Mouse (Mus musculus) thymus, adult 18-20 months (tissue): ENCODE results near the gene Mroh2a.

Source experiments
- DNase-seq, 2 experiments: peaks; one replicate each; pipeline ENCODE4 v3.0.0; 2022; ENCODE audit warnings: mixed read lengths in 2 of 2

Gene Mroh2a

DNA sequence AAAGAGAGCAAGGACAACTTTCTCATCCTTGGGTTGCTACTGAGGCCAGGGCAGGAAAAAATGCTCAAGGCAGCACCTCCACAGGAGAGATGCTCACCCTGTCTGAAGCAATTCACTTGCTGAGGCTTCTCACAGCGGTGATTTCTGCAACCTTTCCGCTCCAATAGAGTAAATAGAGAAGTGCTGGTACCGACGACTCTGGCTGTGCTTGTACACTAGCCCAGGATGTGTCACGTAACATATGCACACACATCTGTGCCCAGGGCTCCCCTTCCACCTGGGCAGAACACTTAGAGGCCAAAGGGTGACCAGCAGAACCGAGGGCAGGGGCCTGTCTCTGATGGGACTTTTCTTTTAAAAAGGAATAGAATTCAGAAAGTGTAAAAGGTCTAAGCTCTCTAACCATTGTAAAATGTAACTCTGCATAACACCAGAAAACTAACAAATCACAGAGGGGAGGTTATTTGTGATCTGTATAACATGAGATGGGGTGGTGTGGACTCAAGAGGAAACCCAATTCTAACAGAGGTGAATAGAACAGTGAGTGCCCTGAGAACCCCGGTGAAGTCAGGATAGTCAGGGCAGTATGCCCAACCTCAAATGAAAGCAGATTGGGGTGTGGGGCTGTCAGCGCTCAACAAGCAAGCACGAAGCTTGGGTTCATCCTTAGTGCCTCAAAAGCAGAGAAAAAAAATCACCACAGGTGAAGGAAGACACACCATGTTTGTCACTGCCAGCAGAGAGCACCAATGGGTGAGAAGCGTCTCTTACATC is 34.0 kb downstream of the Mroh2a start:
- no peak for DNase-seq

DNA sequence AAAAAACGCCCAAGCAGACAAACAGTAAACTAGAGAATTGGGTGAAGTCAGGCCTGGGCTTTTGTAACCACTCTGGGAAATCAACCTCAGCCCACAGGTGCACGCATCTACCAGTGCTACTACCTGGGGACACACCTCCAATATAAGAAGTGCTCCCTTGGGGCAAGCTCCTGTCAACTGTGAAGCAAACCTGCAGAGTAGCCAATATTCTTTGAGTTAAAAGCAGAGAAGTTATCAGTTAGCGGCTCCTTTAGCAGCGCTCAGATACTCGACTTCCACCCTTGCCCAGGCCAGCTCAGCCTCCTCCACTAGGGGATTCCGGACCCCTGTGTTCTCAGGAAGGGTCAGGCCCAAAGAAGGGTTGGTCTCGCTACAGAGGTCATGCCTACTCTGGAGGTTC is 34.9 kb downstream of the Mroh2a start:
- no peak for DNase-seq

DNA sequence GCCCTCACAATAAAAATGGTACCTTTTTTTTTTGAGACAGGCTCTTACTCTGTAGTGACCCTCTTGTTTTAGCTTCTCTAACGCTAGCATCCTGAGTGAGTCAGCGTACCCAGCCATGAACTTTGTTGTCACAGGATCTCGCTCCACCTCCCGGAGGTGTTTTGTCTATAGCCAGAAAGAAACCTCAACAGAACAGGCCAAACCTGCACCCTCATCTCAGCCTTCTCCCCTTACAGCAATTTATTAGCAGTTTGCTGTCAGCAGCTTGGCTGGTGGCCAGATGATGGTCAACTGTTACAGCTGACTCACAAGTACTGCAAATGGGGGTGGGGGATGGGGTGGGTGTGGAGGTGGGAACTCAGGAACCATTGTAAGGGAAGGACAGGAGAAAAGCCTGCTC is 35.5 kb downstream of the Mroh2a start:
- peak in 1 of 2 experiments; percentile 25 for DNase-seq

DNA sequence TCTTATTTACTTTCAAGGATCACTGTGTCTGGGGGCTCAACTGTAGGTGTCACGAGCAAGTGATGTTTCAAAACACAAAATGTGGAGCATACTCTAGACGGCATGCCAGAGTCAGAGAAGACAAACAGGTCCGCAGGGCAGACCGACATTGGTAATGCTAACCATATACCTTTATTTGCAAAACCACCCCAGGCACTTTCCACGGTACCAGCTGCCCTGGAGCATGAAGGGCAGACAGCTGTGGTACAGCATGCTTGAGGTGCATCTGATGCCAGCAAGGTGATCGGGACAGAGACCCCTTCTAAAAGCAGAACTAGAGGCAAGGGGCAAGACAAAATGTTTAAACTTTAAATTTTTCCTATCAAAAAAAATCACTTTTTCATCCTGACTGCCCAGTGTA is 36.2 kb downstream of the Mroh2a start:
- DNase-seq: no peak

DNA sequence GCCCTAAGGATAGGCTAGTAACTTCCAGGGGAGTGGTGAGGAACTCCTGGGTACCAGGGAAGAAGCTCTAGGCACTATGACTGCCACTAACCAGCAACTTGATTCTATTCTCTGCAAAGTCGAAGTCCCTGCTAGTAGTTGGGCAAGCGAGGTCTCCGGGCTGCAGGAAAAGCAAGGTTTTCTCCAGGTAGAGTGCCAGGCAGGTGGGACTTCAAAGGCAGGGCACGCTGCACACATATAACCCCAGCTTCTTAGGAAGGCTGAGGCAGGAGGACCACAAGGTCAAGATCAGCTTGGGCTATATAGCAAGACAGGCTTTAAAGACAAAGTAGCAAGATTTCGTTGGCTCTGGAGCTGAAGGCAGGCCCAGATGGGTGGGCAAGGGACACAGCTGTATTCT is 37.0 kb downstream of the Mroh2a start:
- peak in 1 of 2 experiments; percentile 21 for DNase-seq

DNA sequence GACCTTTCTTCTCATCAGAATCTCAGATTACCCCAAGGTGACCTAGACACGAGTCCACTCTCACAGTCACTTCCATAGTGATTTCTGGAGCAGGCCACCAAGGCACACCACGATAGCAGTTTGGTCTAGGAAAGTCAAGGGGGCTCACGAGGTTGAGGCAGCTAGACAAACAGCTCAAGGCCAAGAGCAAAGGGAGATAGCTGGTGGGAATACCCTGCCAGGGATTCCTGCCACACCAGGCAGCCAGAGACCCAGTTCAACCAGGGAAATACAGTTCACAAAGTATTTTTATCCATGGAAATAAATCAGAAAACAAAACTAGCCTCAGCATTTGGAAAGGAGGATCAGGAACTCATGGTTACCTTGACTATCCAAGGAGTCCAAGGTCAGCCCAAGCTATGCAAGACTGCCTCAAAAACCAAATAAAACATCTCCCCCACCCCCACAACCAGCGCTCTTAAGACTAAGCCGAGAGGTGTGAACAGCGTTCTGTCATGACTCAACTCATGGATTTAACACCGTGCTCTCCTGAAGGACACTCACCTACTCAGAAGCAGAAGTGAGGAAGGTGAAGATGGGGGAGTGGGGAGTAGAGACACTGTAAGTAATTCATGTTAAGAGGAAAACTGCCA is 37.6 kb downstream of the Mroh2a start:
- DNase-seq: no peak

DNA sequence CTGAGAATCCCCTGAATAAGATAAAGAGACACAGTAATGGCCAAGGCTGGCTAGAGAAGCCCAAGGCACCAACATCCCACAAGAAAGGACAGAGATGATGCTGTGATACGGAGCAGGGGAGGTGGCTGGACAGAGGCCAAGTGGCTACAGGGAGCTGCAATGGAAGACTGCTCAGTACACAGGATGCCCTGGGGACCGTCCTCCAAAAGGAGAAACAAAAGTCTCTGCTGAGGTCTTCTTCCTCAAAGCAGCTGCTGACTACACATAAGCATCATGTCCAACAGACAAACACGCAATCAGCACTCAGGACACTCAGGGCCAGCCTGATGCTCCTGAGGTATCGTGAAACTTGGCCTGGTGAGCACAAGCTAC is 38.1 kb downstream of the Mroh2a start:
- no peak for DNase-seq

DNA sequence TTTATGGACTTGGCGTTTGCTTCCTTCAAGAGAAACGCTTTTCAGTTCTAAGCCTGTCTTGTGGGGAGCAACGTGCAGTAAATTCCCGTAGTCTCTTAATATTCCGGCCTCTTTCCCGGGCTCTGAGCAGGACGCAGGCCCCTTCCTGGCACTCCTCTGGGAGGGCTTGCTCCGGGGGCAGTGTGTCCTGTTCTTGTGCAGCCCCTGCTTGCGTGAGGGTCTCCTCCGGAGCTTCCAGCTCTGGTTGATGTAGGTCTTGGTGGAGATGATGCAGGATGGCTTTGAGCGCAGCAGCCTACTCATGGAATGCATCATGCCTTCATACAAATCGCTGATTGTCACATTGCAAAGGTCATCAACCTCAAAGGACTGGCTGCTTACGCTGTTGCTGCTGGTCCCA is 39.3 kb downstream of the Mroh2a start:
- DNase-seq: peak in 1 of 2 experiments; percentile 17

DNA sequence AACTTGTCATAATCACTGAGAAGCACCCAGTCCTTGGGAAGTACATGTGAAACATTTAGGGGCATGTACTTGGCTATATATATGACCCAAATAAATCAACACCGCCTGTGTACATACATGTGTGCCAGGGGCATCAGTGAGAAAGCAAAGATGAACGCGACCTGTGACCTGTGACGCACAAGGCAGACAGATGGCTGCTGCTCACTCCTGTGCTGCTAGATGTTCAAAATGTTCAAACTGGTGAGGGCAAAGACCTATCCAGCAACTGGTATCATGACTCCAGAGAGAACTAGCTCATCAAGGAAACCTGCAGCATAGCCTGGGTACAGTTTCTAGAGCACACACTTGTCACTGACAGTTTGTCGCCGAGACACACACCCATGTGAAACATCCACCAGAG is 40.7 kb downstream of the Mroh2a start:
- peak in 1 of 2 experiments; percentile 3 for DNase-seq

DNA sequence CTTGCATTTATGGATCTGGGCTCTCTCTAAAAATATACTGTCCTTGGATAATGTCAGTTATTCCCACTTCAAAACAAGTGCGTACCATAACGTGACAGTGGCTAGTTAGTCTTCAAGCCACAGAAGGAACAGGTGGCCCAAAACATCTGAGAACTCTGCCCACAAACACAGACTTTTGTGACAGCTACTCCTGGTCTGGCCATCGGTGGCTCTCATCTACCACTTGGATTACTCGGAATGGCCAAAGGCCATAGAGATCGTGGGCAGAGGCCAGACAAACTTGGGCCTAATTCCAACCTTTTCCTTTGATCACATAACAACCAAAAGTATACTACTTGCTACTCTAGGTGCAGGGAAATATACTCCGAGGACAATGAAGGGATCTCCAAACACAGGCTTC is 41.3 kb downstream of the Mroh2a start:
- peak in 1 of 2 experiments; percentile 25 for DNase-seq

DNA sequence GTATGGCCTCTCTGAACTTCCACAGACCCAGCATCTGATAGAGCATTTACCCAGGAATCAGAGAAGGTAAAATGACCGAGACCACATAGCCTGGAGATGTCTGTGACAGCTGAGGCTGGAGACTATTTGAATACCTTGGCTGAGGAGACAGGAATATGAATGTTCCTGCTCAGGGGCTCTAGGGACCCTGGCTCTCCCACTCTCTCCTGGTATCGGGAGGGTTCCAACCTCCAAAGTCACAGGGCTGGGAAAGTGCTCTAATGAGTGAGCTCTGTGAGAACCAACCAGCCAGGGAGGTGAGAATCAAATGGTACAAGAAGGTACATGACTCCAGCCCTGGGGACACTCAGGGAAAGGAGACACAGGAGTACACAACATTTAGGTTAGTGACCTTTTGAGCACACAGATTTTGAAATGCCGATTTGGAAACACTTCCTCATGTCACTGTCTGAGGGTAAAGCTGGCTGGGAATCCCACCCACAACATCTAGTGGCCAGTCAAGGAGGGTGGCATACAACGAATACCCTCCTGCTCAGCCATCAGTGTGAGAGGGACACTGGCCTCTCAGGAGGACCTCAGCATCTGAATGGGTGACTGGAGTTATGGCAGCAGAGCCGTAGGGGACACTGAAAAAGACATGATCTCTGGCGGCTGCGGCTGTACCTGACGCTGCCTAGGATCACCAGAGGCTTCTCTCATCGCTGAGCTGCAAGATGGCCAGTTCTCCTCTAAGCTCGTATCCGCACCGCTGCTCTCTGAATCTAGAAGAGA is 42.9 kb downstream of the Mroh2a start:
- peak; percentile 7 to 10 for DNase-seq

DNA sequence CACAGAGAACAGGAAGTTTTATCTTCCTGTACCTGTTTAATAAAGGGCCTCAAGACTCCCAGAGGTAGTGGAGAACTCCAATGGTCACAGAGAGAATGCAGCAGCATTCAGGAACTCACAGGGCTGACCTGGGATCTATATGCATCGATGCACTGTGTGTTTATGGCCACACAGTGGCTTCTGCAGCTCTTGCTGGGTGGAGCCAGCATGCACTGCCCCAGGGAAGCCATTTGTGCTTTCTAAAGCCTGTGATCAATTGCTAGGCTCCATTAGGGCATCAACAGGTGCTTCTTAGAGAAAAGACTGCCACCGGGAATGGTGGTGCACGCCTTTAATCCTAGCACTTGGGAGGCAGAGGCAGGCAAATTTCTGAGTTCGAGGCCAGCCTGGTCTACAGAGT is 46.1 kb downstream of the Mroh2a start:
- DNase-seq: peak in 1 of 2 experiments; percentile 17

DNA sequence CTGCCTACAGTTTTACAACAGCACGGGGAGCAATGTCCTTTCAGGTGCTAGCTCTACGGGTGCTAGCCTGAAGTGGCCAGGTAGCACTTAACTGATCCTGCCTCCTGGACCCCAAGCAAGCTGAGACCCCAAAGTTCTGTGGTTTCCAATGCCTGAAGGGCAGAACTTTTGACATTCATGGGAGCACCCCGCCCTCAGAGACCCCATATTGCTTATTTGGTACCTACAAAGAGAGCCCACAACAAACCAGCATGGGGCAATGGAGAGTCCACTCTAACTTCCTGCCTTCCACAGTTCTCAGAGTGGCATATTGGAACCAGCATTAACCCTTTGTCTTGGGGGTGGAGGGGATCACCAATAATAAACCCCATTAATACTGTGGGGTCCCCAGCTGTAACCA is 46.5 kb downstream of the Mroh2a start:
- peak in 1 of 2 experiments; percentile 13 for DNase-seq

DNA sequence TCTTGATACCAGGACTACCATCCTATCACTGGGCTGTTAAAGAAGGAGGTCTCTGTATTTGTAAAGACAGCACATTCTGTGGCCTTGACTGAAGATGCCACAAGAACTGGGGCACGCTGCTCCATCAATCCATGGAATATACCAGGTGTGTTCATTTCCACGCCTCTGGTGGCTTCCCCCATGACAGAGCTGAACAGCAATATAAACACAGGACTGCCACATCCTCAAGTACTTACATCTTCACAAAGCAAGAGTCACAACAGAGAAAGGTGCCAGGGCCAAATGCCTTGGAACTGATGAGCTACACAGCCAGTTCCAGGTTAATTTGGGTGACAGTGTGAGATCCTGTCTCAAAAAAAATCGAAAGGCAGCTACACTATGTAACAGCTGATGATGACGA is 47.0 kb downstream of the Mroh2a start:
- peak in 1 of 2 experiments; percentile 7 for DNase-seq

DNA sequence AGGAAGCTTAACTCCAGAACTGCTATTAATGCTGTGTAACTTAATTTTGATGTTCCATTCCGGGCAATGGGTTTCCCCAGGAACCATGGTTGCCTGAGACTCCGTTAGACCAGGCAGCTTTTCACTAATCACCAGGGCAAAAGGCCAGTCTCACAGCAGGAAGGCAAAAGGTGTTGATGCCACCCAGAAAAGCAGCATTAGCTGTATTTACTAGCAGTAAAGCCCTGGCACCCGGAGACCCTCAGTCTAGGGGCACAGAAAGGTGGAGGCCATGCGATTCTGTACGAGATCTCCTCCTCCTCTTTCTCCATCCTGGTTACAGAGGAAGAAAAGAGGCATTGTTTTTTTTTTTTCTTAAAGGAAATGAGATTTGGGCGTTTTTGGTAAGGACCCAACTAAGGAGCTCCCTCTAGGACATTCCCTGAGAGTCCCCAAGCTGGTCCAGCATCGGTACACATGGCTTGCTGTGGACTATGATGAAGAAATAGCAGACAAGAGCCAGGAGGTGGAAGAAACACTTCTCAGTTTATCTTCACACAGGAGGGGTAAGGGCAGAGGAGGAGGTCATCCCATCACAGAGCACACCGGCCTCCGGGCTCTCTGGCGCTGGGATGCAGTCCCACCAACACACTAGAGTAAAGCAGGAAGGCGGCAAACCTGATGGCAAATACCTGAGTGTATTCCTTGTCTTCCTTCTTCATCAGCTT is 47.7 kb downstream of the Mroh2a start:
- DNase-seq: peak in 1 of 2 experiments; percentile 12

DNA sequence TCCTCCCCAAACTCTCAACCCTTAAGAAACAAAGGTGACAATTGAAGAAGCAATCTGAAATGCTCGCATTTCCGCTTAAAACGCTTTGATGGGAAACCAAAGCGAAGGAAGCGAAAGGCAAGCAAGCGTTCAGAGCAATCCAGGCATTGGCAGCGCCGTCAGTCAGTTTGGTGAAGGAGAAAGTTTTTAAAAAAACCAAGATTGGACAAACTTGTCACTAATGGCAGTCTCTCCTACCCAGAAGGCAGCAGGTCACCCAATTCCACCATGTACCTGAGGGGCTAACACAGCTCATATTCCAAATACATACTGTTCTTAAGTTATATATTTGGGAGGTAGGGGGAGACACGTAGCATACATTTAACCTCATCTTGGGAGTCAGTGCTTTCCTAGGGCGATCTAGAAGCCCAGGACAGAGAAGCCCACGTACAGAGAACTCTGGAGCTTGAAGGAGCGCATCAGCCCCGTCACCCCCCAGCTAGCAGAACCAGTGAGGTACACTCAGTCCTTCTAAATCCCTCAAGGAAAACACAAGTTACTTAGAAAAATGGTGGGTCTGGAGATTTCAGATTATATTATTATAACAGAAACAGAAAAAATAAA is 48.4 kb downstream of the Mroh2a start:
- no peak for DNase-seq

DNA sequence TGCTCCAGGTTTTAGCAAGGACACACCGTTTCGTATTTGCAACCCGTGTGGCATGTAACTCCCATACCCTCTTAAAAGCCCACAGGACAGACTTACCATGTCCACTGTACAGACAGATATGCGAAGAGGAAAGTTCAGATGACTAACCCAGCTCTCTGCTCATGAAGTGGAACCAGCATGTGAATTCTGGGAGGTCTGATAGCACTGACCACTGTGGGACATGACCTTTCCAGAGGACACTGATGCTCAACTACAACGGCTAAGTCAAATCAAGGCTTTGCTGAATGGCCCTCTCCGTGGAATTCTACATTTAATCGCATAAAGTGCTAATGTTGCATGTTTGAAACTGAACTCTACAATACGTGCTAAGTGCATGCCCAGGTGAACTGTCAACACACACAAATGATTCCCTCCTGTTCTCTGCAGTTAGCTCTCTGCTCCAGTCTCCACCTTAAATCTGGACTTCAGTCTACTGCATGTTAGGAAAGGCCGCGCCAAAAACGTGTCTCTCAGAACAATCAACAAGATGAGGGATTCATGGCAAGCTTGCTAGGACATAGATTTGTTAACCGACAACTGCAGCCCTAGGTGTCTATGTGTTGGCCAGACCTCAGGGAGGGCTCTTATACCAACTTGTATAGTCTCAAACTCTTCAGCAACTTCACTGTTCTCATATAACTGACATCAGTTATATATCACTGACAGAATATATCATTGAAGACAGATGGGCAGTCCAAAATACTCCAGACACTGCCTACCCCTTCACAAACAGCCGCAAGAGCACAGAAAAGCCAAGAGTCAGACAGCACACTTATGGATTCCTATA is 49.1 kb downstream of the Mroh2a start:
- no peak for DNase-seq

DNA sequence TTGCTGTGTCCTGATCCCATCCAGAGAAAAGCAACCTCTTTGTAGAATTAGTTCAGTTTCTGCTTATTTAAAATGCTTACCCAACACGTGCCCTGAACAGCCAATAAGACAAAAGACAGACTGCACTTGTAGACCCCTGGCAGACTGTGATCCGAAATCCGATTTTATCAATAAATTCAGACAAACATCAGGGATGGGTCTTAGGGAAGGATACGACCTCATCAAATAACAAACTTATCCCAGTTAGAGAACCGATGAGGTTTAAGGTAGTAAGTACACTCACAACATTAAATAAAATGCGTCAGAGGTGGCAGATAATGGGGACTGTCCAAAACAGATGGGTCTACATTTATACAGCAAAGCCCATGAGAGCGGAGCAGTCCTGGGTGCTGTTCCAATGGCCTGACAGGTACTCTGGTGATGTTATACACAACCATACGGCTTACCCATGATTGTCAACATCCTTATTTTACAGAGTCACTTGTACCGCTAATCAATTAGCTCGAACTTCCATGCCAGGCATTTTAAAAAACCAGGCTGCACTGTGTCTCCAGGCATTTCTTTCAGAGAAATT is 49.8 kb downstream of the Mroh2a start:
- no peak for DNase-seq

DNA sequence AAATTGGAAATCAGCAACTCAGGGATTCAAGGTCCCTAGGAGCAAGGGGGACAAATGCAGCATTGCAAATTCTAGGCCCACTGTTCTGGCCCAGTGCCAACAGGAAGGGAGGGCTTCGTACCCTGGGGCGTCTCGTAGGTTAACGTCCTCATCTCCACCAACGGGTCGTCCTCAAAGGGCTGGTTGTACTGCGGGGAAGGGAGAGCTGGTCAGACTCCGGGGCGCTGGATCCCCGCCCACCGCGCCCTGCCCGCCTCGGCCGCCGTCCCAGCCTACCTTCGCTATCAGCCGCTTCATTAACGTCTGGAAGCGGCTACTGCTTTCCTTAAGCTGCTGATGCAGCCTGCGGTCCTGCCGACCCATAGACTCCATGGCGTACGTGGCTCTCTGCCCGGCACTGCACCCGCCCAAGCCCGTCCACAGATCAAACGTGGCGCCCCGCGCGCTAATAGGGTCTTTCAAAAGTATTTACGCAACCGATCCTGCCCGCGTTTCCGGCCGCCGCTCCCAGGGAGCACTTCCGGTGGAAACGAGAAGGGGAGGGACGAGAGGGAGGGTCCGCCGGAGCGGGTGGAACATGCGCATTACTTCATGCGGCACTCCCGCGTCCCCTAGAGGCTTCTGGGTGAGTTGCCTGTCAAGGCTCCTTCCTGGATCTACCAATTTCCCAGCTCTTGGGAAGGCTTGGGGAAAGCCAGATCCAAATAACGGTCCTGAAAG is 50.5 kb downstream of the Mroh2a start, which contains the start of the genes Hjurp and Trpm8:
Gene Hjurp (minus strand): TSS at position 536 of the 720 bp plus-strand sequence.
Gene Trpm8 (plus strand): TSS at position 564 of the 720 bp plus-strand sequence.
- peak; percentile 100 for DNase-seq

DNA sequence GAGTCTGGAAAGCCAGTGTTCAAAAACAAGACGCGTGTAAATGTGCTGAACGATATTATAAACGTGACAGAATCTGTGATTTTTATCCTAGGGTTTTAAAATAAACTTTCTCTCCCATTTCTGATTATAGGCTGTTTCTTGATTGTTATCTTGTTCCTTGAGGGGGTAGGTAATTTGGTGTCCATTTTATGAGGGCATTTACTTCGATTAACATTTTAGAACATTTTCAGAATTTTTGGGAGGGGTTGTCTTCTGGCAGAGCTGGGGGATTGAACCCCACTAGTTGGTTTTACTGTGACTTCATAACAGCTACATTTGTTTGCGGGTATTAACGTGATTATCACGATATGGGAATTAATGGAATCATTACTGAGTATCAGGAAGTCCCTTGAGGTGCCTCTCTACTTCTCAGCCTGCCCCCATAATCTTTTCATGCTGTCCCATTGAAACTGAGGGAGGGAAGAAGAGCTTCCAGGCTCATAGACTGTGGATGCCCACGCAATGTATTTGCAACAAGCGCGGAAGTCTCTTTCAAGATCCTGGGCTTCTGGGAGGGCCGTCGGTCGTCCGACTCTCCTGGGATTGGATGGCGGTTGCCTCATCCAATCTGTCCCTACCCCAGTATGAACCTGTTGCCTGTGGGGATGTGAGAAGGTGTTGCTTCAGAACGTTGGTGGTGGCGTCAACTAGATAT is 51.2 kb downstream of the Mroh2a start:
- DNase-seq: no peak
